Mouse (Mus musculus): ENCODE data around the gene Ptpn12.

The Ptpn12 gene

GRCm38 (mm10) chr5:21030226-21030625 lies 25.5 kb downstream of the Ptpn12 start:
- DNase-seq (ENCODE audit: low spot score in 2 of 2): no peak

- DNase-seq (ENCODE audit: low spot score in 2 of 2): no peak
Observed at GRCm38 (mm10) chr5:21017075-21017474, 38.6 kb downstream of the Ptpn12 start.

GRCm38 (mm10) chr5:21010908-21011307 lies 44.8 kb downstream of the Ptpn12 start:
- no peak for DNase-seq (ENCODE audit: low spot score in 2 of 2)

- DNase-seq (ENCODE audit: low spot score in 2 of 2): no peak
Observed at GRCm38 (mm10) chr5:21002723-21003122, 53.0 kb downstream of the Ptpn12 start.

- DNase-seq (ENCODE audit: low spot score in 2 of 2): no peak
Observed at GRCm38 (mm10) chr5:21001622-21002315, 53.9 kb downstream of the Ptpn12 start.

GRCm38 (mm10) chr5:20998427-20998826 lies 57.3 kb downstream of the Ptpn12 start:
- no peak for DNase-seq (ENCODE audit: low spot score in 2 of 2)

GRCm38 (mm10) chr5:20997555-20997954 lies 58.2 kb downstream of the Ptpn12 start:
- no peak for DNase-seq (ENCODE audit: low spot score in 2 of 2)

- DNase-seq (ENCODE audit: low spot score in 2 of 2): no peak
Observed at GRCm38 (mm10) chr5:20990062-20990809, 65.5 kb downstream of the Ptpn12 start.

GRCm38 (mm10) chr5:20986271-20986670 lies 69.4 kb downstream of the Ptpn12 start:
- no peak for DNase-seq (ENCODE audit: low spot score in 2 of 2)

- no peak for DNase-seq (ENCODE audit: low spot score in 2 of 2)
Observed at GRCm38 (mm10) chr5:20983505-20983904, 72.2 kb downstream of the Ptpn12 start.

GRCm38 (mm10) chr5:20974690-20975089 lies 81.0 kb downstream of the Ptpn12 start:
- DNase-seq (ENCODE audit: low spot score in 2 of 2): no peak

- DNase-seq (ENCODE audit: low spot score in 2 of 2): no peak
Observed at GRCm38 (mm10) chr5:20973999-20974398, 81.7 kb downstream of the Ptpn12 start.

- no peak for DNase-seq (ENCODE audit: low spot score in 2 of 2)
Observed at GRCm38 (mm10) chr5:20973069-20973468, 82.6 kb downstream of the Ptpn12 start.

- no peak for DNase-seq (ENCODE audit: low spot score in 2 of 2)
Observed at GRCm38 (mm10) chr5:20968963-20969362, 86.7 kb downstream of the Ptpn12 start.

GRCm38 (mm10) chr5:20968493-20968892 lies 87.2 kb downstream of the Ptpn12 start:
- DNase-seq (ENCODE audit: low spot score in 2 of 2): no peak

- DNase-seq (ENCODE audit: low spot score in 2 of 2): no peak
Observed at GRCm38 (mm10) chr5:20967942-20968341, 87.8 kb downstream of the Ptpn12 start.

GRCm38 (mm10) chr5:20964446-20964845 lies 91.3 kb downstream of the Ptpn12 start:
- DNase-seq (ENCODE audit: low spot score in 2 of 2): no peak

- no peak for DNase-seq (ENCODE audit: low spot score in 2 of 2)
Observed at GRCm38 (mm10) chr5:20963295-20963694, 92.4 kb downstream of the Ptpn12 start.

- DNase-seq (ENCODE audit: low spot score in 2 of 2): no peak
Observed at GRCm38 (mm10) chr5:20960927-20961326, 94.8 kb downstream of the Ptpn12 start.

- no peak for DNase-seq (ENCODE audit: low spot score in 2 of 2)
Observed at GRCm38 (mm10) chr5:20956298-20956697, 99.4 kb downstream of the Ptpn12 start, which contains the start of gene Rsbn1l. Rsbn1l (minus strand) TSS chr5:20956398.

- DNase-seq (ENCODE audit: low spot score in 2 of 2): no peak
Observed at GRCm38 (mm10) chr5:20955114-20955835, 100.4 kb downstream of the Ptpn12 start.

GRCm38 (mm10) chr5:20952337-20952925 lies 103.3 kb downstream of the Ptpn12 start:
- DNase-seq (ENCODE audit: low spot score in 2 of 2): no peak

All from cerebellum, postnatal 4 days (tissue).